Mouse (Mus musculus) small intestine, adult 2 months (tissue): Measurements from ENCODE around the gene Sema4g. TPM values are rescaled to one million over a fixed set of nuclear protein-coding genes. Genes with fewer than 3 reads are reported as not detected.
"Not testable (repeated sequence)": the region's sequence is repeated elsewhere in the genome, so short reads cannot be mapped to it uniquely, and the experiment has no call there.

Experiments used
- H3K27ac ChIP-seq: fragments of 200-500 bp; 2 replicates; pipeline ENCODE4 v1.5.1; 2012; ENCODE audit warnings: low read depth, low read length, control low read depth, inconsistent platforms; ENCODE audit not compliant: insufficient read depth
- H3K27me3 ChIP-seq: fragments of 200-500 bp; 2 replicates; pipeline ENCODE4 v1.6.1; 2012; ENCODE audit warnings: mild to moderate bottlenecking, moderate library complexity, low read length, inconsistent platforms; ENCODE audit not compliant: control insufficient read depth, insufficient read depth
- H3K36me3 ChIP-seq: fragments of 200-500 bp; 2 replicates; pipeline ENCODE4 v1.6.1; 2012; ENCODE audit warnings: mild to moderate bottlenecking, low read length, control low read depth, inconsistent platforms; ENCODE audit not compliant: control insufficient read depth, insufficient read depth
- H3K4me1 ChIP-seq: fragments of 200-500 bp; 2 replicates; pipeline ENCODE4 v1.6.1; 2012; ENCODE audit warnings: low read length, inconsistent platforms, mixed read lengths; ENCODE audit not compliant: control insufficient read depth, insufficient read depth, insufficient read length
- H3K4me3 ChIP-seq: fragments of 200-500 bp; 2 replicates; pipeline ENCODE4 v1.5.1; 2012; ENCODE audit warnings: low read depth, mild to moderate bottlenecking, control low read depth, inconsistent platforms, low read length, moderate library complexity
- CTCF ChIP-seq: fragments of 200-500 bp; IDR thresholded peaks from 2 replicates; pipeline ENCODE4 v1.5.1; 2012; ENCODE audit warnings: low read depth, mild to moderate bottlenecking, control low read depth, inconsistent platforms, low read length, moderate library complexity, mixed read lengths; ENCODE audit not compliant: insufficient replicate concordance, insufficient read length; ENCODE audit errors: extremely low read depth
- POLR2A ChIP-seq: fragments of 200-500 bp; IDR thresholded peaks from 2 replicates; pipeline ENCODE4 v1.6.1; 2012; ENCODE audit warnings: low read depth, mild to moderate bottlenecking, control low read depth, inconsistent platforms, low read length, moderate library complexity
- WGBS: fragments of 180-500 bp; shearing (Covaris S2); methylation state at CpG from one replicate; pipeline ENCODE4 v1.1.7; 2018; 5-methylcytosine and 5-hydroxymethylcytosine counted together
- polyA plus RNA-seq: library from polyadenylated mRNA; depleted of rRNA; stranded (reverse); fragments of >200 nt; gene quantifications from 2 replicates; pipeline ENCODE4 v1.2.3, GENCODE M21; 2012

The Sema4g gene
- polyA plus RNA-seq, 1 experiment = 344 TPM

GRCm38 (mm10) chr19:45031780-45032179 lies 42.9 kb downstream of the Sema4g start:
- peak; percentile 93; the same call in 1 of the 2 replicates for TF ChIP-seq CTCF
- no peak for TF ChIP-seq POLR2A
- Histone ChIP-seq H3K4me1 (peaks cover 18% of the 10 kb centered on the region), H3K27ac (no peak overlapping the region), H3K27me3 (no peaks in the 10 kb centered on the region), H3K4me3 (no peak overlapping the region), H3K36me3 (0 out of 2 replicates have a peak, but pooled peaks cover 2% of the 10 kb centered on the region)
- 9% methylated on average over 4 of the region's 4 CpGs for WGBS

- no peak overlapping the region for H3K27ac ChIP-seq
- peak; percentile 23; the same call in 1 of the 2 replicates for TF ChIP-seq CTCF
- no peak for TF ChIP-seq POLR2A
- 62% methylated on average over 17 of the region's 17 CpGs for WGBS
- H3K36me3 ChIP-seq = no peaks in the 10 kb centered on the region
- no peaks in the 10 kb centered on the region for H3K27me3 ChIP-seq
- H3K4me3 ChIP-seq = no peak overlapping the region
- peaks cover 15% of the 10 kb centered on the region for H3K4me1 ChIP-seq
These were observed 43.9 kb downstream of the Sema4g start for GRCm38 (mm10) chr19:45032570-45033332.

GRCm38 (mm10) chr19:45036867-45037266 lies 48.0 kb downstream of the Sema4g start:
- Histone ChIP-seq H3K4me3 (no peak overlapping the region), H3K27ac (no peak overlapping the region), H3K4me1 (no peaks in the 10 kb centered on the region), H3K36me3 (no peaks in the 10 kb centered on the region), H3K27me3 (no peaks in the 10 kb centered on the region)
- WGBS = 42% methylated on average over 16 of the region's 16 CpGs
- TF ChIP-seq CTCF (0 out of 2 replicates have a peak, but pooled peaks have one; percentile 37), POLR2A (no peak)

- not testable (repeated sequence) for H3K4me1 ChIP-seq, H3K4me3 ChIP-seq, H3K27ac ChIP-seq, H3K36me3 ChIP-seq, H3K27me3 ChIP-seq
- WGBS = 85% methylated on average over 7 of the region's 7 CpGs
These were observed 49.3 kb downstream of the Sema4g start for GRCm38 (mm10) chr19:45038198-45038597.

- Histone ChIP-seq H3K4me3 (no peak overlapping the region), H3K27ac (no peak overlapping the region), H3K36me3 (no peaks in the 10 kb centered on the region), H3K4me1 (peaks cover 5% of the 10 kb centered on the region; the same call in 1 of the 2 replicates), H3K27me3 (no peaks in the 10 kb centered on the region)
- WGBS = 54% methylated on average over 13 of the region's 13 CpGs
- no peak for TF ChIP-seq POLR2A
- TF ChIP-seq CTCF = no peak
These were observed 51.3 kb downstream of the Sema4g start for GRCm38 (mm10) chr19:45040214-45040613.

- H3K36me3 ChIP-seq = no peaks in the 10 kb centered on the region
- no peaks in the 10 kb centered on the region for H3K27me3 ChIP-seq
- TF ChIP-seq CTCF (no peak), POLR2A (no peak)
- H3K4me3 ChIP-seq = no peak overlapping the region
- H3K4me1 ChIP-seq = peaks cover 7% of the 10 kb centered on the region
- H3K27ac ChIP-seq = no peak overlapping the region
- WGBS = 79% methylated on average over 11 of the region's 11 CpGs
These were observed 55.6 kb downstream of the Sema4g start for GRCm38 (mm10) chr19:45044389-45044927.

GRCm38 (mm10) chr19:45045236-45045635 lies 56.3 kb downstream of the Sema4g start:
- Histone ChIP-seq H3K4me3 (no peak overlapping the region), H3K4me1 (peaks cover 7% of the 10 kb centered on the region), H3K27ac (no peak overlapping the region), H3K27me3 (no peaks in the 10 kb centered on the region), H3K36me3 (no peaks in the 10 kb centered on the region)
- no peak for TF ChIP-seq POLR2A
- no peak for TF ChIP-seq CTCF
- WGBS = 77% methylated on average over 15 of the region's 15 CpGs

- Histone ChIP-seq H3K4me3 (peak within 1 kb of the TSS; percentile 68), H3K27me3 (no peaks in the 10 kb centered on the region), H3K4me1 (peaks cover 7% of the 10 kb centered on the region), H3K36me3 (no peaks in the 10 kb centered on the region), H3K27ac (no peak within 1 kb of the TSS)
- TF ChIP-seq CTCF = no peak
- no peak for TF ChIP-seq POLR2A
- 86% methylated on average over 5 of the region's 5 CpGs for WGBS
These were observed 56.8 kb downstream of the Sema4g start, which contains the start of gene Pdzd7 for GRCm38 (mm10) chr19:45045651-45046050. Pdzd7 (minus strand) TSS chr19:45045717.
